Mouse (Mus musculus) erythroblast, embryonic 14.5 days (primary cell): ENCODE data around the gene Plxna4.

Experiments
- GATA1 ChIP-seq: IDR thresholded peaks from 2 replicates; pipeline ENCODE4 v1.6.1; 2012; ENCODE audit warnings: low read length, inconsistent platforms, mixed read lengths
- TAL1 ChIP-seq: IDR thresholded peaks from 3 replicates; pipeline ENCODE4 v1.6.1; 2012; ENCODE audit warnings: low read length, inconsistent platforms, mixed read lengths

GRCm38 (mm10) chr6:32203389-32203788 is 384.6 kb downstream of the Plxna4 start:
- TF ChIP-seq GATA1: no peak
- no peak for TF ChIP-seq TAL1
